Mouse (Mus musculus) heart, embryonic 13.5 days (tissue): Measurements from ENCODE around the gene Farp1. TPM values are rescaled to one million over a fixed set of nuclear protein-coding genes. Genes with fewer than 3 reads are reported as not detected.

Experiments used
- ATAC-seq: fragments of 200-750 bp; cut with Nextera tagmentation; 2 replicates; pipeline ENCODE4 v1.8.0; 2017; ENCODE audit warnings: moderate TSS enrichment; ENCODE audit not compliant: insufficient number of reproducible peaks, low FRiP score, low TSS enrichment; ENCODE audit errors: extremely low read depth
- H3K27ac ChIP-seq: fragments of 300-500 bp; sonication (generic); replicated peaks from 2 replicates; pipeline ENCODE4 v1.5.1; 2015; ENCODE audit warnings: moderate library complexity, mild to moderate bottlenecking, inconsistent platforms
- H3K27me3 ChIP-seq: fragments of 300-500 bp; sonication (generic); replicated peaks from 2 replicates; pipeline ENCODE4 v1.6.1; 2015; ENCODE audit warnings: mild to moderate bottlenecking, inconsistent platforms
- H3K36me3 ChIP-seq: fragments of 300-500 bp; sonication (generic); 2 replicates; pipeline ENCODE4 v1.6.1; 2015; ENCODE audit warnings: mild to moderate bottlenecking, inconsistent platforms
- H3K4me1 ChIP-seq: fragments of 300-500 bp; sonication (generic); 2 replicates; pipeline ENCODE4 v1.6.1; 2015; ENCODE audit warnings: inconsistent platforms
- H3K4me2 ChIP-seq: fragments of 300-500 bp; sonication (generic); 2 replicates; pipeline ENCODE4 v1.6.1; 2015; ENCODE audit warnings: inconsistent platforms, mild to moderate bottlenecking, moderate library complexity
- H3K4me3 ChIP-seq: fragments of 300-500 bp; sonication (generic); 2 replicates; pipeline ENCODE4 v1.5.1; 2015; ENCODE audit warnings: moderate library complexity, mild to moderate bottlenecking, inconsistent platforms
- H3K9ac ChIP-seq: fragments of 300-500 bp; sonication (generic); 2 replicates; pipeline ENCODE4 v1.6.1; 2015; ENCODE audit warnings: inconsistent platforms, mild to moderate bottlenecking, moderate library complexity
- H3K9me3 ChIP-seq: fragments of 300-500 bp; sonication (generic); 2 replicates; pipeline ENCODE4 v1.6.1; 2016; ENCODE audit warnings: inconsistent platforms
- WGBS: fragments of 180-500 bp; shearing (Covaris S2); methylation state at CpG from one replicate; pipeline ENCODE4 v1.1.7; 2015; ENCODE audit warnings: mixed read lengths; 5-methylcytosine and 5-hydroxymethylcytosine counted together
- polyA plus RNA-seq: library from polyadenylated mRNA; unstranded; fragments of >200 nt; fragmentation: Nextera tagmentation; extraction: Ambion mirVana; gene quantifications from 2 replicates; pipeline ENCODE4 v1.2.1, GENCODE M21; 2015

Gene Farp1
- polyA plus RNA-seq, 1 experiment from 2014 or later, result 17.6 TPM

DNA sequence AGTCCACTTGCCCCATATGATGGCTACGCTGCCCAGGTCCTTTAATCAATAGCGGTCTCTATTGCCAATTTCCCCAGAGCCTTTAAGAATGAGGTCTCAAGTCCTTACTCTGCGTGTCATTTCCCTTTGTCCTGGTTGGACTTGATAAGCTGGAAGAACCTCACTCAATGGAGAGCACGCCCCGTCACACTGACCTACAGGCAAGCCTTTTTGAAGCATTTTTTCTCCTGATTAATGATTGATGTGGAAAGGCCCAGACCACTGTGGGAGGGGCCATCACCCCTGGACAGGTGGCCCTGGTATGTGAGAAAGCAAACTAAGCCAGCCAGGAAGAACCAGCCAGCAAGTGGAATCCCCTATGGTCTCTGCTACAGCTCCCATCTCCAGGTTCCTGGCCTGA lies 263.5 kb downstream of the Farp1 start:
- Histone ChIP-seq H3K4me1 (peaks cover 22% of the 10 kb centered on the region), H3K9me3 (no peaks in the 10 kb centered on the region), H3K4me2 (no peak overlapping the region), H3K27me3 (no peaks in the 10 kb centered on the region), H3K4me3 (no peak overlapping the region), H3K27ac (no peak overlapping the region), H3K36me3 (peaks cover 92% of the 10 kb centered on the region), H3K9ac (no peak overlapping the region)
- no peak for ATAC-seq
- 72% methylated on average over 5 of the region's 5 CpGs for WGBS

DNA sequence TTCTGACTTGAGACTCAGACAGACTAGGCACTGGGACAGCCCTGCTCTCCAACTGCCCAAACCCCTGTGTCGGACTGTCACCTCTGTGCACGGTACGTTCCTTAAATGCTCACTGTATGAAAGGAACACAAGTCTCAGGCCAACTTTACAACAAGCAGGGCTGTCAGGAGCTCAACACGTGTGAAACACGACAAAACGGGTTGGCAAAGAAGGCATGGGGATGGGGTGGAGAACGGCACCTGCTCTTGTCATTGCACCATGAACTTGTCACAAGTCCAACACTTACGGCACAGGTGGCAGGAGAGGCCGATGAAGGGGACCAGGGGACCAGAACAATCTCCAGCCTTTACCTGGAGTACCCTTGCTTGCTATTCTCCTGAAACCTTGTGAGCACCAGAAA lies 264.1 kb downstream of the Farp1 start:
- Histone ChIP-seq H3K27me3 (no peaks in the 10 kb centered on the region), H3K9ac (0 out of 2 replicates have a peak overlapping the region, but pooled peaks have one; percentile 14), H3K4me1 (peaks cover 28% of the 10 kb centered on the region), H3K27ac (no peak overlapping the region), H3K36me3 (peaks cover 87% of the 10 kb centered on the region), H3K9me3 (no peaks in the 10 kb centered on the region), H3K4me3 (no peak overlapping the region), H3K4me2 (no peak overlapping the region)
- no peak for ATAC-seq
- WGBS, result 84% methylated on average over 9 of the region's 9 CpGs

DNA sequence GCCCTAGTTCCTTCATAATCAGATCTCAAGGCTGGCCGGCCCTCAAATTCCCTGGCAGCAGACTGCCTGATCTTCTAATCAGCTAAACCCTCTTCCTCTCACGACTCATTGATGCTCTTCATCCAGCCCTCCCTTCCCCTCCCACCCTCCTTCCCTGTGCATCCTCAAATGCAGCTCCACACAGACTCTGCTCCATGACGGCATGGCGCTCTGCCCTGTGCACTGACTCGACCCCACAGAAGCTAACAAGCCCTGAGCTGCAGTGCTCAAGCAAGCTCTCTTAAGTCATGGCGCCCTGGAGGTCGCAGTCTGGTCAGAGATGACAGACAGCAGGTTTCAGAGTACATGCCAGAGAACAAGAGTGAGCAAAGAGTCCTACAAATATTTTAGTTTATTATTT lies 269.5 kb downstream of the Farp1 start:
- Histone ChIP-seq H3K27me3 (no peaks in the 10 kb centered on the region), H3K36me3 (peaks cover 49% of the 10 kb centered on the region), H3K4me1 (peaks cover 43% of the 10 kb centered on the region), H3K4me2 (no peak overlapping the region), H3K9ac (no peak overlapping the region), H3K9me3 (no peaks in the 10 kb centered on the region), H3K27ac (no peak overlapping the region), H3K4me3 (no peak overlapping the region)
- ATAC-seq, result no peak
- WGBS, result 48% methylated on average over 7 of the region's 7 CpGs

DNA sequence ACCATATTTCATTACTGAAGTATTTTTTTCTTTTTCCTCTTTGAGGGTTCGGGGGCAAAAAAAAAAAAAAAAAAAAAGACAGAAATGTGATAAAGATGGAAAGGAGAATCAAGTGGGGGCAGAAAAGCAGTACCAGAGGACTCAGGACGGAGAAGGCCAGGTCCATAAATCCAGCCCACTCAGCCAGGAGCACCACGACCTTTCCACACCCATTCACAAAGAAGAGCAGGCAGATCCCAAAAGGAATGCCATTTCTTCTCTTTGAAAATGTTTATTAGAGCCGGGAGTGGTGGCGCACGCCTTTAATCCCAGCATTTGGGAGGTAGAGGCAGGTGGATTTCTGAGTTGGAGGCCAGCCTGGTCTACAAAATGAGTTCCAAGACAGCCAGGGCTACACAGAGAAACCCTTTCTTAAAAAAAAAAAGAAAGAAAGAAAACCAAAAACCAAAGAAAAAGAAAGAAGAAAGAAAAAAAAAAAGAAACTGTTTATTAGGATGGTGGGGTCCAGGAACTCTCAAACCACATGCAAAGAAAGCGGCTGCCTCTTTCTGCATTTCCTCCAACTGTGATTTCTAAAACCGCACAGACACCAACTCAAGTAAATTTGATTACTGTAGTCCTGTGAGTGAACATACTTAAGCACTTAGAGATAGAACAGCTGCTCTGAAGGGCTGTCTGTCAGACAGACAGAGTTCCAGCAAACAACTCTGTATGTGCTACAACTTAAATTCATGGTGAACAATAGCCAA lies 270.5 kb downstream of the Farp1 start:
- Histone ChIP-seq H3K9me3 (no peaks in the 10 kb centered on the region), H3K27ac (no peak overlapping the region), H3K27me3 (no peaks in the 10 kb centered on the region), H3K4me2 (no peak overlapping the region), H3K9ac (no peak overlapping the region), H3K4me1 (peaks cover 53% of the 10 kb centered on the region), H3K4me3 (no peak overlapping the region), H3K36me3 (peaks cover 39% of the 10 kb centered on the region)
- no peak for ATAC-seq
- 61% methylated on average over 8 of the region's 8 CpGs for WGBS

DNA sequence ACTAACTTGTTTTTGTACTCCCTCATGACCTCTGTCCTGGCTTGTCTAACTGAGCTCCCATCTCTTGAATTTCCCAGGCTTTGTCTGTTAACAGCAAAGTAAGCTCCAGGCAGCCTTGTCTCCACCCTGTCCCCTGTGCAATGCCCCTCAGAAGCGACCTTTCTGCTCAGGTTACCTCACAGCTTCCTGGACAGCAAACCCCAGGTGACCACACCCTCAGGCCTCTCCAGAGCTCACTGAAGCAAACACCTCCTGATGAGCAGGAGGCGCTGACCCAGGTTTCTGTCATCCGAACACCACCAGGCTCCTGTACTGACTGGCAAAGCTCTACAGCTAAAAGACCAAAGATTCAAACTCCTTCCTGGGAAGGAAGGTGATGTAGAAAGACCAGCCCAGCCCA lies 274.9 kb downstream of the Farp1 start:
- H3K4me3 ChIP-seq, result no peak overlapping the region
- H3K27ac ChIP-seq, result peak overlapping the region; percentile 54
- no peak for ATAC-seq

DNA sequence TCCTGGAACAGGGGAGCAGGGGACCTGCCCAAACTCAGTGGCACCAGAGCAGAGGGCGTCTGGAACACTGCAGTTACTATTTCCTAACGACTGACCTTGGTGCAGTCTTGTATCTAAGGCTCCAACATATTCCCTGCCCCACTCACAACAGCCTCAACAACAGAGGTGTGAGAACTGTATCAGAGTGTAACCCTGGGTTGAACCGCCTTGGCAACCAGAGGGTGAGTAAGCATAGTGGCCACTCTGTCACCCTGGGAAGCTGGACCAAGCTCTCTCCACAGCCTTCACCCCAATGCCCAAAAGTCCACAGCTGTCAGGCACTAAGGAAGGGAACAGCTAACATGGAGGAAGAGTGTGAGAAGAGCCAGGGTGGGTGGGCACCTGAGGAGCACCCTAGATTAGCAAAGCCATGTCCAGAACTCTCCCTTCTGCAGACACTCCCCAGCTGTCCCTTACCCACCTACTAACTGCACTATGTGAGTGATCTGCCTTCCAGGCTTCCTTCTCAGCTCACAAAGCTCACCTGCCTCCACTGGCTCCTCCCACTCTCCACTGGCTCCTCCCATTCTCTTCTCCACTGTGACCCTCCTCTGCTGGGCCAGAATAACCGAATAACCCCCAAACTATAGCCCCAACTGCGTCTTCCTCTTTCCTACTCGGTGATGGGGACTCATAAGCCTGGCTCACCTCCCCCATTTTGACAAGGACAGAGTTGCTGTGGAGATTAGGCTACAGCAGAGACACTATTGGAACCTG lies 275.5 kb downstream of the Farp1 start:
- H3K27ac ChIP-seq, result peak overlapping the region; percentile 54
- ATAC-seq, result no peak
- no peak overlapping the region for H3K4me2 ChIP-seq
- peaks cover 12% of the 10 kb centered on the region for H3K36me3 ChIP-seq
- H3K27me3 ChIP-seq, result no peaks in the 10 kb centered on the region
- H3K9me3 ChIP-seq, result no peaks in the 10 kb centered on the region
- H3K4me3 ChIP-seq, result no peak overlapping the region
- H3K4me1 ChIP-seq, result peaks cover 80% of the 10 kb centered on the region
- 62% methylated on average over 6 of the region's 6 CpGs for WGBS
- peak overlapping the region; percentile 38; the same call in 1 of the 2 replicates for H3K9ac ChIP-seq

More for the DNA sequence above, 274.9 kb downstream of the Farp1 start:
- H3K27me3 ChIP-seq, result no peaks in the 10 kb centered on the region
- no peaks in the 10 kb centered on the region for H3K9me3 ChIP-seq
- 65% methylated on average over 3 of the region's 3 CpGs for WGBS
- peaks cover 12% of the 10 kb centered on the region for H3K36me3 ChIP-seq
- H3K9ac ChIP-seq, result peak overlapping the region; percentile 38; the same call in 1 of the 2 replicates
- H3K4me1 ChIP-seq, result peaks cover 80% of the 10 kb centered on the region
- no peak overlapping the region for H3K4me2 ChIP-seq

DNA sequence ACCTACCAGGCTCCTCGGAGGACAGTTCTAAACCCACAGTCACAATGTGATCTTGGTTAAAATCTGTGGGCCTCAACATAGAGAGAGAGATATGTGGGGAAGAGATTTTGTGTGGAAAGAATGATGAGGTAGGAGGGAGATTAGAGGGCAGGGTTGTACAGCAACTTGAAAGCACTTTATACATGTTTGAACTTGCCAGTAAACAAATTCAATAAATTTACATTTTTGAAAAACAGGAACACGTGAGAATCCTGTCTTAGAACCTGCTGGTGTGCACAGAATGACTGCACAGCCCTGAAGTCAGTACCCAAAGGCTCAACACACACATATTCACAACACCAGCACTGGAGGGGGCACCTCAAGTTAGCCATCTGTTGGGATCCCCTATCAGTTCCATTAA lies 276.1 kb downstream of the Farp1 start:
- WGBS, result 70% methylated on average over 2 of the region's 2 CpGs
- peaks cover 81% of the 10 kb centered on the region for H3K4me1 ChIP-seq

DNA sequence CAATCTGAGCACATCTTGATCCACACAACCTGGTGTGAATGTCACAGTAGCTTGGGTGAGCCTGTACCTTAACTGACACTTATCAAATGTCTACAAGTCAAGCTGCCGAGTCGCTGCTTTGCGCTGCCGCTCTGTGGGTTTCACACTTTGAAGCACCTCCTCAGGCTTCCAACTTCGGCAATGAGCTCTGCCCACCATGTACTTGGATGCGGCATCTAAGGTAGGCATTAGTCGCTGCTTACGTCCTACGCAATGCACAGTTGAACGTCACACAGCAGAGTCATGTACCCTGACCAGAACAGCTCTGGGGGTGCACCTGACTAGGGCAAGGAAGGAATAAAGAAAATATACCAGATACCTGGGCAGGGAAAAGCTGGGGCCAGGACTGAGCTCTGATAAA lies 278.3 kb downstream of the Farp1 start:
- 62% methylated on average over 10 of the region's 10 CpGs for WGBS
- Histone ChIP-seq H3K9ac (peak overlapping the region; percentile 20), H3K27ac (peak overlapping the region; percentile 74), H3K4me1 (peaks cover 96% of the 10 kb centered on the region), H3K4me2 (peak overlapping the region; percentile 37), H3K9me3 (no peaks in the 10 kb centered on the region), H3K36me3 (no peaks in the 10 kb centered on the region), H3K4me3 (no peak overlapping the region), H3K27me3 (no peaks in the 10 kb centered on the region)
- no peak for ATAC-seq

More for the DNA sequence above, 276.1 kb downstream of the Farp1 start:
- ATAC-seq, result no peak
- no peaks in the 10 kb centered on the region for H3K9me3 ChIP-seq
- no peak overlapping the region for H3K9ac ChIP-seq
- no peak overlapping the region for H3K4me2 ChIP-seq
- peaks cover 12% of the 10 kb centered on the region for H3K36me3 ChIP-seq
- H3K4me3 ChIP-seq, result no peak overlapping the region
- no peaks in the 10 kb centered on the region for H3K27me3 ChIP-seq
- no peak overlapping the region for H3K27ac ChIP-seq

DNA sequence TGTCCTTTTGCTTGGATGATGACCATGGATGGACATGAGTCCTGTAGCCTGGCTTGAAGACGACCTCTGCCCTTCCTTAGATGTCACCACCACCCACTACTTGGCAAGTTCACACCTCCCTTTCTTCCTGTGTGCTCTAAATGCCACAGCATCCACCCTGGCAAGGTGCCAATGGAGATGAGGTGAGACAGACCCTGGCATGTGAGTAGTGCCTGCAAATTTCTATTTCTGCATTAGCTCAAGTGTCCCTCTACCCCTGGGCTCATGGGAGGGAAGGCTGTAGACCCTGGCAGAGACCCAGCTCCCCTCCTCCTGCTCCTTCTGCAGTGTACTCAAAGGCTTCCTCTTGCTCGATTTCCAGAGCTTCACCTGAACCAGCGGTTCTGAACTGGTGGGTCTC lies 279.9 kb downstream of the Farp1 start:
- H3K9ac ChIP-seq, result peak overlapping the region; percentile 25; the same call in 1 of the 2 replicates
- H3K27ac ChIP-seq, result peak overlapping the region; percentile 73
- WGBS, result 32% methylated on average over 3 of the region's 3 CpGs
- no peaks in the 10 kb centered on the region for H3K27me3 ChIP-seq
- no peak overlapping the region for H3K4me3 ChIP-seq
- H3K36me3 ChIP-seq, result no peaks in the 10 kb centered on the region
- peak overlapping the region; percentile 25 for H3K4me2 ChIP-seq
- peaks cover 85% of the 10 kb centered on the region for H3K4me1 ChIP-seq
- no peaks in the 10 kb centered on the region for H3K9me3 ChIP-seq
- ATAC-seq, result no peak

DNA sequence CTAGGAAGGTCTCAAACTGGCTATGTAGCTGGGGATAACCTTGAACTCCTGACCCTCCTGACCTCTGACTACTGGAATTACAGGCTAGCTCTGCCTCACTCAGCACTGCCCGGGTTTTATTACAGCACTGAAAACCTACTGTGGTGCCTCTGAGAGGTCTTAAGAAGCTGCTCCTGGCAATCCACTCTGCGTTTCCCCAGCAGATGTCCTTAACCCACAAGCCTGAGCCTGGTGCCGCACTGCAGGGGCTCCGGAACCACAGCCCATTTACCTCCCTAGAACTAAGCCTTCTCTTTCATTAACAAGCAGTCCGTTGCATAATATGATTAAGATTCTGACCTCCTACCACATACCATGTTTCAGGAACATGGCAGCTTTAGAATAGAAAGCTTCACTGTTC lies 281.1 kb downstream of the Farp1 start:
- H3K4me3 ChIP-seq, result no peak overlapping the region
- no peaks in the 10 kb centered on the region for H3K27me3 ChIP-seq
- peaks cover 76% of the 10 kb centered on the region for H3K4me1 ChIP-seq
- WGBS, result 67% methylated on average over 5 of the region's 5 CpGs
- no peaks in the 10 kb centered on the region for H3K36me3 ChIP-seq
- H3K4me2 ChIP-seq, result no peak overlapping the region
- peak overlapping the region; percentile 73 for H3K27ac ChIP-seq
- no peak for ATAC-seq
- peak overlapping the region; percentile 44; the same call in 1 of the 2 replicates for H3K9ac ChIP-seq
- H3K9me3 ChIP-seq, result no peaks in the 10 kb centered on the region

DNA sequence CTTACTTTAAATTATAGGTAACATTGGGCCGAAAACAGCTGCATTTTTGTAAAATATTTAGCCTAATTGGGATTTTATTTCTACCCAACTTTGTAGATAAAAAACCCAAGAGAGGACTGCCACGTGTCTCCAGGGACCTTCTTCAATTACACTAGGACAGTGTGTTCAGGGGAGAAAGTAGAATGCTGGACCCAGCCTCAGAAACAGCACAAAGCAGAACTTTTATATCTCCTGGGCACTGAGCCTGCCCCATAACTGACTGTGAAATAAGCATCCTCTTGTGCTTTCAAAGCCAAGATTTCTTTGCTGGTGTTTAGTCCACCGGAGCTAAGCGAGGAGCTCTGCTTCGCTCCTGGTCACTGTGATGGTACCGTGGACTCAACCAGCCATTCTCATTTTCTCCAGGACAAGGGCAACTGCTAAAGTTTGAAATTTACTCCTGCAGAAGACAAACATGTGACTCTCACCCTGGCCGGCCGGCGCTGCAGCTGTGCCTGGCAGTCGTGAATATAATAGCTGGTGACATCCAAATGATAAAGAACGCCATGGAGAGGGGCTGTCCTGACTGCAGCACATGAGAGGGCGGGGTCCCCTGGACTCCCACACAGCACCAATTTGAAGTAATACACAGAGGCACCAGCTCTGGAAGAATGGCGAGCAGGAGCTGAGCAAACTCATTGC lies 281.8 kb downstream of the Farp1 start:
- no peak overlapping the region for H3K4me3 ChIP-seq
- no peaks in the 10 kb centered on the region for H3K27me3 ChIP-seq
- peak overlapping the region; percentile 42 for H3K4me2 ChIP-seq
- WGBS, result 50% methylated on average over 13 of the region's 13 CpGs
- H3K4me1 ChIP-seq, result peaks cover 76% of the 10 kb centered on the region
- ATAC-seq, result no peak
- H3K36me3 ChIP-seq, result no peaks in the 10 kb centered on the region
- no peaks in the 10 kb centered on the region for H3K9me3 ChIP-seq
- H3K27ac ChIP-seq, result peak overlapping the region; percentile 73
- peak overlapping the region; percentile 58; the same call in 1 of the 2 replicates for H3K9ac ChIP-seq
